Mouse (Mus musculus): ENCODE data around the gene Fli1. TPM values are rescaled to one million over a fixed set of nuclear protein-coding genes. Genes with fewer than 3 reads are reported as not detected.

The Fli1 gene
- total RNA-seq, 2 experiments from 2014 or later: 38.9 to 41.1 TPM

DNA sequence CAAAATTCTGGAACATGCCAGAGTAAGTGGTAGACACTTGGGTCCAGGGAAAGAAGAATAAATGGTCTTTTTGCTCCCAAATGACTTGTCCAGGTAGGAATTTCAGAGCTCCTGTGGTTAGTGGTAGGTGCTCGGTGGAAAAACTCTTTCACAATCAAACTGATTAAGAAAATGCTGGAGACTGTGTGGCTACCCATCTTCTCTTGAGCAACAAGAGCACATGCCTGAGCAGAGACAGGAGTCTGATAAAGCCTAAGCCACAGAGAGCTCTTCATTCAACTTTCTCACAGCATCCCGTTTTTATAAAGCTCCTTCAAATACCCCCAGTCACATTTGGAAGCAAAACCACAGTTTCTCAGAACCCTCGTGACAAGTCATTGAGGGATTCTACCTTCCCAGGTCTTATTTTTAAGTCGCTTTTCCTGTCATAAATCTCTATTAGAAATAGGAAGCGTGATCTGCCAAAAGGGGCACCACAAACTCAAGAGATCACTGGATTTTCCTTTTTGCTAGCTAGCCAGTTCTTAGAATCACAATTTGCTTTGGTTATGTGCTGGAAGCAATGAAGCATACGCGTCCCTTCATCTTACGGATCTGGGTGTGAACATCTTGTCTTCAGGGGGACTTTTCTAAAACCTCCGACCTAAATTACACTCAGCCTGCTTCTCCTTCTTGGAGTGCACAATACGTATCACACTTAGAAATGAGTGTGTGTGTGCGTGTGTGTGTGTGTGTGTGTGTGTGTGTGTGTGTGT is 40.2 kb downstream of the Fli1 start:
- DNase-seq: no peak

DNA sequence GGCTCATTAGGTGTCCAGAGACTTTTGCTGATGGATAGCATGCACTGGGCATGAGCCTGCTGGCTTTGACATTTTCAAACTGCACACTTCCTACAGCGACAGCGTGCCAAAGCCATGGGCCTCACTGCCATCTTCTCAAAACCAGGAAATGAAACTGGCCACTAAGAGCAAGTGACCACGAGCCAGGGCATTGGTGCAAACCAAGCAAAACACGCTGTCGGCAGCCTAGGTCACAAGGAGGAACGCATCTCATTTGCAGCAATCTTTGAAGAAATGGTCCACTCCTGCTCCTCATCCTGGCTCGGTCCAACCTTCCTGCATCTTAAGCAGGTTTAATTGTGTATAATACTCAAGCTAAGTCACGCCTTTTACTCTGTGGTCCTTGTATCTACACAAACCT is 41.8 kb downstream of the Fli1 start:
- no peak for DNase-seq

DNA sequence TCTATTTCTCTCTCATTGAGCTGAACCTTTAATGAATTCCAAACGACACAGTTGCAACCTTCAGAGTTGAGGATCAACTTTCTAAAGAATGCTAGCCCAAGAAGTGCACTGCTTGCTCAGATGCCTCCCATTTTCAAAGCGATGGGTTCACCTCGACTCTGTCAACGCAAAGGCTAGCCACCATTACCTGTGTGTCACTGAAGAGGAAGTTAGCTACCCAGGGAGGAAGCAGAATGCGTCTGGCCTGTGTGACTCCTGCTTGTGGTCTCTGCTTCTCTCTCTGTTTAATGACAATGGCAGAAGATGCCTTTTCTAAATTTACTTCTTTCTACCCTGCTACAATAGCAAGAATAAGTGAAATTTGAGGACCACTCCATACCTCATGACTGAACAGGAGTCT is 42.6 kb downstream of the Fli1 start:
- no peak for DNase-seq

DNA sequence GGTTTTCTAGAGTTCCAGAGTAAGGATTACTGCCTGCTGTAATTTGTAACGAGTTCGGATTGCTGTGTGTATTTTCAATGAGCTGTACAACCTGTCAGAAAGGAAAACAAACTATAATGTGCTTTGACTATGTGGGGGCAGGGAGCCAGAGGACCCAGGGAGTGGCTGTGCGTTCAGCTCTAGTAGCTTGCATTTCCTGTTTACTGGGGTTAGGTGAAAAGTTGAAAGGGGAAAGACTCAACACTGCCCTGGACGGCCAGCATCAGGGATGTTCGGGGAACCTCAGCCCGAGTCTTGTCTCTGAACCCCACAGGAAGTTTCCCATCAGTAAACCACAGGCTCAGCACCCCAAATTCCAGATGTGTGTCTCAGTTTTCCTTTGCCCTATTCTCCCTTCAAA is 43.2 kb downstream of the Fli1 start:
- no peak for DNase-seq

DNA sequence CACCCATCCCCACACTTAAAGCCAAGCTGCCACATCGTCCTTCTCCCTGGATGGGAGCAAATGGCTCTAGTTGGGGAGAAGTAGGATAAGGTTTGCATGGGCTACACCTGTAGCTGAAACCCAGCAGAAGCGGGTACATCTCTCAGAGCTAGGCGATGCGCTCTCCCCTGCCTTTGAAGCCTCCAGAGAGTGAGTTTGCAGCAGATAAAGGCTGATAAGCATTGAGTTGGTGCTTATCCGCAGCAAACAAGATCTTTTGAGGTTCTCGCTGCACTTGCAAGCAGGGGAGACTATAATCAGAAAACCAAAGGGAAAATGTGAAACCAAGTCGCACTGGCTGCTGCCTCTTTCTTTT is 47.0 kb downstream of the Fli1 start:
- DNase-seq: no peak

DNA sequence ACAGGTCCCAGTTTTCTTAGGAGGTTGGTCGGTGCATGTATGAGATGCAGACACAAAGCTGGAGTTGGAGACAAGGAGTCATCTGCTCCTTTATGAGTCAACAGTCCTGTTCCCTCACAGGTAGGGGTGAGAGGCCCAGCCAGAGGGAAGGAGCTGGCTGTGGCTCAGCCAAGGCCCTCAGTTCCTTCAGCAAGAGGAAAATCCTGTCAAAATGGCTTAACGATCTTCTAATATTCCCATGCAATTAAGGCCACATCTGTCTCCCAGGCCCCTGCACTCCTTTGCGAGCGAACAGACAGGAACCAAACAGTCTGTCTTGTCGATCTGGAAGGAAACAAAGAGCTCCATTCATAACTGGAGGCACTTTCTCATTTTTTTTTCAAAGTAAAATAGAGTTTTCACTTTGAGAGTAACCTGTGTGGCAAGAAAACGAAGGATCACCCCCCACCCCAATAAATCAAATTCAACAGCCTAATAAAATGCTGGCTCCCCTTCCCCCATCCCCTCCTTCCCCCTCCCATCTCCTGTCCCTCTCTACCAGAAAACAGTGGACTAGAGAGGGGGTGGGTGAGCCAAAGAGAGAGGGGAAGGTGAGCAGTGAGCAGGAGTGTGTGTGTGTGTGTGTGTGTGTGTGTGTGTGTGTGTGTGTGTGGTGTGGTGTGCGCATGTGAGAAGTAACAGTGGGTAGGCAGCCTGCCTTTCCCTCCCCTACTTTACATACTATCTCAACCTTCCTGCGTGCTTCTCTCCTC is 47.6 kb downstream of the Fli1 start:
- no peak for DNase-seq

DNA sequence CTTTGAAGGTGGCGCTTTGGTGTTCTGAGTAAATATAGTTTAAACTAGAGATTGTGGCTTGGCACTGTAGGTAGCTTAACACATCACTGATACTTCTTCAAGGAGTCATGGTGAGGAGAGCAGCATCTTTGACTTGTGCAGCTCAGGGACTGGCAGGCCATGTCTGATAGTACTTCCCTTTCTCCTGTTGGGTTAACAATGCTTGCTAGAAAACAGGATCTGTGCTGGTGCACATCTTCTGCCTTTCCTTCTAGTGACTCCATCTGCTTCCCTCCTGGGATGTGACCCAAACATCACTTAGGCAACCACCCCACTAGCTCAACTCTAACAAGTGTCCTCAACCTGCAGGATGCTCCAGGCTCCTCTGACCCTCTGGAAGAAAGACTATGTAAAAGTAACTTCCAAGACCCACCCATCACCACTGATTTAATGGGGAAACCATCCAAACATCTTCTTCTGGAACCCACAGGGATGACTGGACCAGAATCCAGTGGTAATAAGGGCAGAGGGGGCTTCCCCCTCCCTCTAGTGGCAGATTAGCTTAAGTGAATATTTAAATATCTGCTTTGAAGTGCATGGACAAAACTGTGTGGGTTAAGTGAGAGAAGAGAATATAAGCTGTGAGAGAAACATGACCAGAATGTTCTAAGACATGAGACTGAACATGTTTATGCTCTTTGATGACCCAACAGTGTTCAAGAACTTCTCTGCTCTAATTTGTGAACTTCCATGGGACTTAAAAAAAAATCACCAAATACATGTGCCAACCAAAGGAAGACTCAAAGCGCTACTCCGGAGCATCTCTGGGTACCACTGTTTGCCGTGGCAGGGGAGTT is 48.9 kb downstream of the Fli1 start:
- DNase-seq: no peak

DNA sequence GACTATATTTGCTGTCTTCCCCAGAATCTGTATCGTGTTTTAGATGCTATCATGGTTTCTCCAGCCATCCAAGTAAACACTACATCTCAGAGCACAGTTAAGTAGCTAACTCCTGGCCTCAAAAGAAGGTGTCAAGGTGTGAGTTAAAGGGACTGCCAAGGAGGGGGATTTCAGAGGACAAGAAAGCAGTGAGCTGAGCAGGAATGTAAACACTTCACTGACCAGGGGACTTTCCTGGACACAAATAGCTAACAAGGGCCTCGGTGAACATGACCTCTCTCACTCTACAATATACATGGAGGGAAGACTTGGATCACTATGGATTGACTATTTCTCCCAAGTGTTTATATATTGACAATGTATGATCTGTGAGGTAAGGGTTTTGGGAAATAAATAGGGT is 49.9 kb downstream of the Fli1 start:
- DNase-seq: no peak

DNA sequence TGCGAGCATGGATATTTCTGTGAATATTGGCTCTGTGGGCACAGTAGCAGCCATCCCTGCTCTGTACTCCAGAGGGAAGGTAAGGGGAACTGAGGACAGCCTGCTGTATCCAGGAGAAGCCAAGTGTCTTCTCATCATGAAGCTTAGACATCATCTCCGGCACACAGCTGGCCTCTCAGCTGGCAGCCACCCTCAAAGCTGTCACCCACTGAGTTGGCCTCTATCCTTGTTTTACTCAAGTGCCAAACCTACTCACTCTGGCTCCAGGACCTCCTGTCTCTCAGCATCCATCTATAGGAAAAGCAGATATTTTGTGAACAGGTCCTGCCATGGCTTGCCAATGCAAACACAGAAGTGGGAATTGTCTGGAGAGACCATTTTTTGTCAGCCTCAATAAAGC is 51.2 kb downstream of the Fli1 start:
- no peak for DNase-seq

DNA sequence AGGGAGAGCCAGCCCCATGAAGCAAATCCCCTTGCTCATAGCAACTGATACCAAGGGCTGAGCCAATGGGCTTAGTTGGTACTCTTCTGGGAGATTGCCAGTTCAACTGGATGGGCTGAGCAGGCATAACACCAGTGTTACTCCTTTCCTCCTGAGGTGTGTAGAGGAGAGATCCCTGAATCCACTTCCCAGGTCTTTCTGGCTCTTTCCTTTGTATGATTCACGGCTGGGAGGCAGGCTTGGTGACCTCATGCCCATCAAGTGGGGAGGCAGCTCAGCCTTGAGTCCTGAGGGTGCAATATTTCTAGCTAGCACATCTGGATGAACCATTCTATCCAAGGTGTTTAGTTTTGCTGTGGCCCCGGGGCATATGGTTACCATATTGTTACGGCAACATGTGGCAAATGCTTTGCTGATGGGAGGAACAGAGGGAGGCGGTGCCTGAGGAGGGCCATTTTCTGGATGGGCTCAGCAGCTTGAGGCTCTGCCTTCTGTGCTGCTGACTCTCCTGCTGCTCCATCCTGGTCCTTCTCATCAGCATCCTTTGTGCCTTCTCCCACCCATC is 52.8 kb downstream of the Fli1 start:
- no peak for DNase-seq

DNA sequence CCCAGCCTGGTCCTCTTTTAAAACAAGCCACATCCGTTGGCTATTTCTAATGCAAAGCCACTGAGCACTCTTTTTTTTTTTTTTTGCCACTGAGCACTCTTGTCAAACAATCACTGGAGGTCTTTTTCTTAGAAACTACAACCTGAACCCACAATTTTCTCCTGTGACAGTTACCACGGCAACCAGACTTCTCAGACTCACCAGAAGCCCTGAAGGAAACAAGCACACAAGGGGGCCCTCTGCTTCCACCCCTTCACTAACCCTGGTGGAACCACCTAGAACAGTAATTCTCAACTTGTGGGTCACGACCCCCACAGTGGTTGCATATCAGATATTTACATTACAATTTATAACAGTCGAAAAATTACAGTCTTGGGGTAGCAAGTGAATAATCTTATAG is 53.3 kb downstream of the Fli1 start:
- no peak for DNase-seq

DNA sequence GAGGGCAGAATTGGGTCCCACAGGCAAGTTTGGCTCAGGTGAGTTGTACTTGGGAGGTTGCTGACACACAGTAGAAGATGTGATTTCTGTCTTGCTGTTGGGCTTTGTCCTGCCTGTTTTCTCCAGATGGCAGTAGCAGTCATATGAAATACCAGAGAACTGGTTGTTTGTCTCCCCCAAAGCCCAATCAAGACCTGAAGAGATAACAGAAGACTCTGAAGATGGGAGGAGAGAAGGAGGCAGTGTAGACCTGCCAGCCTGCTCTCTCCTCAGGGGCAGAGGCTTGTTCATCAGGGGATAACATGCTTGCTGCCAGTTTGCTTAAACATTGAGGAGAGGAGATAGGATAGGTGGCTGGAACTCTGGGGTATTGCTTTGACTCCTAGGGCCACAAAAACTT is 54.0 kb downstream of the Fli1 start:
- DNase-seq: no peak

DNA sequence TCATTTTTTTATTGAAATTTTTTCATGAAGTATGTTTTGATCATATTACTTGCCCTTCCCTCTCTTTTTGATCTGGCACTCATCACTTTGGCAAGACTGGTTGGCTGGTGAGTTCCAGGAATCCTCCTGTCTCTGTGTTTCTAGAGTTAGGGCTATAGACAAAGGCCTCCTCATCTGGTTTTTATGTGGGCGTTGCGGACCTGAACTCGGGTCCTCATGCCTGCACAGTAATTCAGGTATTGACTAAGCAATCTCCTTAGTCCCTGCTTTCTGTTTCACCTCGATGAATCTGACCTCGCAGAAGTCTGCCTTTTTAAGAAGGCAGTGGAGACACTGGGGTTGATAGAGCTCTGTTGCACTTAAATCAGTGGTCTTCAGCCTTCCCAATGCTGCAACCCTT is 54.8 kb downstream of the Fli1 start:
- no peak for DNase-seq

DNA sequence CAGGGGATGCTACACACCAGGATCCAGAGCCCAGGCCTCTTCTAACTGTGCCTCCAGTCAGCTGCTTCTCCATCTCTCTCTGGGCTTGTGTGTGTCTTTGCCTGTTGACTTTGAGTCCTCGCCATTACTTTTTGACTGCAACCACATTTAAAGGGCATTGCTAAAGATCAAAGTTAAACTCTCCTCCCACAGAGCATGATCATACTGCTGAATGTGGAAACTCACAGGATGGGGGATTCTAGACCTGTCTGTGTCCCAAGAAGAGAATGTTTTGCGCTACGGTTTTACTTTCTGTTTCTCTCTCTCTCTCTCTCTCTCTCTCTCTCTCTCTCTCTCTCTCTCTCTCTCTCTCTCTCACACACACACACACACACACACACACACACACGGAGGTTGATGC is 55.3 kb downstream of the Fli1 start:
- no peak for DNase-seq

DNA sequence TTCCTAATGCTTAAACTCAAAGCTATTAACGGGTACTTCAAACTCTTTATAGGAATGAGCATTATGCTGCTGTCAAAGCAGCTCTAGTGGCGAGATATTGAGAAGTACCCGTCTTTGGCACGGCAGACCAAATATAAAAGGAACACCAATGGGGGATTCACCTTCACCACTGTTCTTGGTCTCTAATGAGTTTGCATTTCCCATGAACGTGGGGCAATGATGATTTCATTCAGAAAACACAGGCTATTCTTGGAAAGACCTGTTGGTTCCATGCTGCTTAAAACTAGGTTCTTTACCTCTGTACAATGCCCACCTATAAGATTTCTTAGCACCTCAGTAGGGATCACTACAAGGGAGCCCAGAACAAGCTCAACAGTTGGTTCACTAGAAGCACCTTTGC is 62.2 kb downstream of the Fli1 start:
- no peak for DNase-seq

DNA sequence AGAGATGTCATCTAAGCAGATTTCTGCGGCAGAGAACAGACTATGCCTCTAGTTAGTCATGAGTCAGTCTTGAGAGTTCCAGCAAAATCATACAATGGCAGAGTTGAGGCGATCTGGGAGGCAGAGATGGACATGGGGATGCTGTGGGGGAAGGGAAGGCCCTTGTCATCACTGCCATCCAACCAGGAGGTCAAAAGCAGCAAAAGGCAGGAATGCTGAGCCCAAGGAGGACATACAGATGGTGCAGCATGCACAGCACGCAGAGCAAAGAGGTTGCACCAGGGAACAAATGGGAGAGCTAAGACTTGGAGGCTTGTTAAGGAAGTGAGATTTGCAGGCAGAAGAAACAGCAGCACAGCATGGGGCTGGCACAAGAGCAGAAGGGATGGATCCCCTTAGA is 63.9 kb downstream of the Fli1 start:
- DNase-seq: no peak

DNA sequence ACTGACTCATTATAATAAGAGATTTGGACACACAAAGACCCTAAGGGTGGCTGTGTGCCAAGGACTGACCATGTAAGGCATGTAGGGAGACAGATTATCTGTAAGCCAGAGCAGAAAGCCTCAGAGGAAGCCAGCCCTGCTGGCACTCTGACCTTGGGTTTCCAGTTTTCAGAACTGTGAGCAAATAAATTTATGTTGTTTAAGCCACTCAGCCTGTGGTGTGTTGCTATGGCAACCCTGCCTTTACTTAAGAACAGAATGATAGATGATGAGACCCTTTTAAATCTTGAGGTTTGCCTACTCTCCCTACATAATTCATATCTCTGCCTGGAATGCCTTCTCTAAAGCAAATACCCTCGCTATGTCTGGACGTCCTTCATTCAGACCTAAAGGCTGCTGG is 64.6 kb downstream of the Fli1 start:
- DNase-seq: peak; percentile 46

DNA sequence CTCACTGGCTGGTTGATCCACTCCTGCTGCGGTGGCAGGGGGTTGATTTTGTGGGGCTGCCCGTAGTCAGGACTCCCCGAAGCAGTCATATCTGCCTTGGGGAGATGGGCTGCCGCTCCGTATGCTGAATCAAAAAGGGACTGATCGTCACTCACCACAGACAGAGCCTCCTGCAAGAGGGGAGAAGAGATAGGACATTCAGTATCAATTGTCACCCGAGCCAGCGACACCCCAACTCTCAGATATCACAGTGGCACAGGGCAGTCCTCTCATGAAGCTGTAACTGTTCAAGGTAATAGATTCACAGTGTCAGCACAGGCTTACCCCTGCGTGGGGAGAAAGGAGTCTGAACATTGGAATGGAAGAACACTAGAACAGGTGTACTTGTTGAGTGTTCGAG is 66.1 kb downstream of the Fli1 start:
- no peak for DNase-seq

DNA sequence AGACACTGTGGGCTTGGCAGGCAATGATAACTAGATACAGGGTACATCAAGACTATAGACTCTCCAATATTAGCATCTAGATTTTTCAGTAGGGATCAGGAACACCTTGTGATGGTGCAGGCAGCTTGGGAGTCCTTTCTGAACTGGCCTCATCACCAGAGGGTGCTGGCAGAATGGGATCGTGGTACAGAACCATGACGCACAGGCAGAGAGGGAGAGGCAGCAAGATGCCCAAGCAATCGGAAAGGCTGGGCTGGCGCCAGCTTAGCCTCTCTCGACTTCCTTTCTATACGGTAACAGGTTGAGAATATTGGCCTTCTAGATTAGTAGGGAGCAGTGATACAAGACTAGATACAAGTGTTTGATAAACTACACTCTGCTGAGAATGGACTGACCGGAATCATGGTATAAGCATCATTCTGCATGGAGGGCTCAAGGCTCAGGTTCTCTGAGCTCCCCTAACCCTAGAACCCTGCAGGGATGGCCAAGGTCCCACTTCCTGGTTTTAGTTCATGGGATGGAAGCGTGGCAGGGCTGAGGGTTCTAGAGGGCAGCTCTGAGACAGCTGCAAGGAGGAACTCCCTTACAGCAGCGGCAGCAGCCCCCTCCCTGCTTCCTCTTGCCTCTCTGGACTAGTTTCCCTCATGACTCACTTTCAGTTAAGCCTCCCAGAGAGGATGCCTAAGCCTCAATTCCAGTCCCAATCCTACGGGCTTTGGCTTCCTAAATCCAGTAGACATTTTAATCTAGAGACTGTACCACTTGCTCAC is 67.9 kb downstream of the Fli1 start:
- DNase-seq: no peak

DNA sequence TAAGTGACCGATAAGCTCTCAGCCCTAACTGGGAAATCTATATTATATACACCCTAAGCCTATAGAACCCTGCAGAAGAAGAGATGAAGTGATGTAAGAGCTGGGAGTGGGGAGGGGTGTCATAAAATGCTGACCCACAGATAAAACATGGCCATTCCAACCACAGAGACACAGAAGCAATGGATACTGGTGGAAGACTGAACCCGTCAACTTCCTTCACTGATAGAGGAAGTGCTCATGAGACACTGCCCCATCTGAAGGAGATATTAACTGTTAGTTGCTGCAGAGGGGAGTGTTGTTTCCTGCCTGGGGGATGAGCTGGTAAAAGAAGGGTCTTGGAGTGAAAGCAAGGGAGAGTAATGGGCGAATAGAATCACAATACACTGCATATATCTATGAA is 70.3 kb downstream of the Fli1 start:
- DNase-seq: no peak

DNA sequence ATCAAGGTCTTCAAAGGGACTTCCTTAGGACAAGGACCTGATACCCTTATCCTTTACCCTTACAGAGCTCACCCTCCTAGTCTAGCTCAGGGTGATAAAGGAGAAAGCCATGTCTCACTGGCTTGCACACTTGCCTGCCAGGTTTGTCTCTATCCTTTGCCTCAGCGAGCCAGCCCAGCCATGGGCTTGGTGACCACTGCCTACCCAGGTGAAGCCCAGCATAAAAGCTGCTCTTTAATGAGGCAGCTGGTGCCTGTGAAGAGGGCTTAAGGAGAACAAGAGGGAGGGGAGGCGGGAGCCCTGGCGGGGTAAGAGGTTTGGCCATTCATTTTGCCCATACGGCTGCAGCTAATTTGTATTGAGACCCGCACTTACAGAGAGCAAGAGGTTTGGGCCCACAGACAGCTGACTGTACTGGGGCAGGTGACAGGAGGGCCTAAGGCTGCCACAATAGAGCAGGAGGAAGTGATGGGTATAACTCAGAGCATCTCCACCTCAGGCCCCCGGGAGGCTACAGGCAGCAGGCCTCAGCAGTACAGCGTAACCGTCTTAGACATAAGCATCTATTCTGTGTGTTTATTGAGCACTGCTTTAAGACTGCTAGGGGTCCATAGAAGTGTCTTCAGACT is 73.4 kb downstream of the Fli1 start:
- DNase-seq: no peak

DNA sequence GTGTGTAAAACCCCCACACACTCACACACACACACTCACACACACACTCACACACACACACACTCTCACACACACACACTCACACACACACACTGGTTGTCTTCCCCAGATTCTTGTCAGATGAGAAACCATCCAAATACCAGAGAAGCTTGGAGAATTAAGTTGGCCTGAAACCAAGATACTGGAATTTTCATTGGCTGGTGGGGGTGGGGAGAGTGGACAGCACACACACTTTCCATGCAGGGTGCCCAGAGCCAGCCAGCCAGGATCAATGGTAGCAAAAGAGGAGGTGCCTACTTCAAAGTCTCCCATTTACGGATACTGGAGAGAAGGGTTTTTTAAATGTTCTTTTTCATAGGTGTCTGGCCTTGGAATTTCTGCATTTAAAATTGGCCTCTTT is 74.3 kb downstream of the Fli1 start:
- no peak for DNase-seq
